Mouse (Mus musculus): ENCODE results near the gene Nat8f2.
"Not testable (repeated sequence)": the region's sequence is repeated elsewhere in the genome, so short reads cannot be mapped to it uniquely, and the experiment has no call there.

Gene Nat8f2

GRCm38 (mm10) chr6:85869006-85869405 lies at the start of gene Nat8f2:
Gene Nat8f2 (minus strand): TSS chr6:85869158.
- in situ Hi-C loops (cut with MboI, MseI), result not testable (repeated sequence)

GRCm38 (mm10) chr6:85918341-85918740 lies 49.4 kb upstream of the Nat8f2 start:
- in situ Hi-C loops (cut with MboI, MseI), result not testable (repeated sequence)

GRCm38 (mm10) chr6:85916596-85916995 lies 47.6 kb upstream of the Nat8f2 start:
- in situ Hi-C loops (cut with MboI, MseI), result no loop called here

- in situ Hi-C loops (cut with MboI, MseI), result not testable (repeated sequence)
Measured at GRCm38 (mm10) chr6:85915539-85916513, 46.9 kb upstream of the Nat8f2 start, which contains the start of gene Nat8f1. Gene Nat8f1 (minus strand): TSS chr6:85915687.

- in situ Hi-C loops (cut with MboI, MseI), result no loop called here
Measured at GRCm38 (mm10) chr6:85915141-85915538, 46.2 kb upstream of the Nat8f2 start.

GRCm38 (mm10) chr6:85911587-85911986 lies 42.6 kb upstream of the Nat8f2 start, which contains the start of gene Tprkb:
Gene Tprkb (plus strand): TSS chr6:85911865.
- in situ Hi-C loops (cut with MboI, MseI), result no loop called here

GRCm38 (mm10) chr6:85909704-85910103 lies 40.7 kb upstream of the Nat8f2 start:
- in situ Hi-C loops (cut with MboI, MseI), result loop anchor here (5.0 kb wide), 2 partner anchors 322 to 327 kb away; partner anchors contain the start of gene Alms1 (in 1 of the 2)

- in situ Hi-C loops (cut with MboI, MseI), result loop anchor here (5.0 kb wide), 2 partner anchors 321 to 326 kb away; partner anchors contain the start of gene Alms1 (in 1 of the 2)
Measured at GRCm38 (mm10) chr6:85908341-85908740, 39.4 kb upstream of the Nat8f2 start.

GRCm38 (mm10) chr6:85906911-85907351 lies 38.0 kb upstream of the Nat8f2 start:
- in situ Hi-C loops (cut with MboI, MseI), result loop anchor here (5.0 kb wide), 2 partner anchors 320 to 325 kb away; partner anchors contain the start of gene Alms1 (in 1 of the 2)

GRCm38 (mm10) chr6:85904642-85905061 lies 35.7 kb upstream of the Nat8f2 start, which contains the start of gene Nat8f4:
Gene Nat8f4 (minus strand): TSS chr6:85904884.
- in situ Hi-C loops (cut with MboI, MseI), result loop anchor here (5.0 kb wide), 2 partner anchors 317 to 322 kb away; partner anchors contain the start of gene Alms1 (in 1 of the 2)

GRCm38 (mm10) chr6:85902303-85902702 lies 33.3 kb upstream of the Nat8f2 start:
- in situ Hi-C loops (cut with MboI, MseI), result no loop called here

- in situ Hi-C loops (cut with MboI, MseI), result loop anchor here in 1 of 2 experiments (5.0 kb wide), 1 partner anchor 67 kb away; the partner anchor contains the start of gene Nat8
Measured at GRCm38 (mm10) chr6:85898596-85899475, 29.9 kb upstream of the Nat8f2 start.

- in situ Hi-C loops (cut with MboI, MseI), result loop anchor here in 1 of 2 experiments (5.0 kb wide), 1 partner anchor 63 kb away; the partner anchor contains the start of gene Nat8
Measured at GRCm38 (mm10) chr6:85895061-85895648, 26.2 kb upstream of the Nat8f2 start.

- in situ Hi-C loops (cut with MboI, MseI), result no loop called here
Measured at GRCm38 (mm10) chr6:85888961-85889360, 20.0 kb upstream of the Nat8f2 start.

GRCm38 (mm10) chr6:85884311-85884710 lies 15.4 kb upstream of the Nat8f2 start:
- in situ Hi-C loops (cut with MboI, MseI), result no loop called here

GRCm38 (mm10) chr6:85883246-85883645 lies 14.3 kb upstream of the Nat8f2 start:
- in situ Hi-C loops (cut with MboI, MseI), result not testable (repeated sequence)

GRCm38 (mm10) chr6:85867726-85868690 lies 950 bp downstream of the Nat8f2 start:
- in situ Hi-C loops (cut with MboI, MseI), result no loop called here

GRCm38 (mm10) chr6:85866995-85867394 lies 2.0 kb downstream of the Nat8f2 start:
- in situ Hi-C loops (cut with MboI, MseI), result not testable (repeated sequence)

- in situ Hi-C loops (cut with MboI, MseI), result not testable (repeated sequence)
Measured at GRCm38 (mm10) chr6:85866166-85866565, 2.8 kb downstream of the Nat8f2 start.

Data from T-helper 17 cell (primary cell).